Mouse (Mus musculus): Measurements from ENCODE around the gene Uts2. TPM values are rescaled to one million over a fixed set of nuclear protein-coding genes. Genes with fewer than 3 reads are reported as not detected.
A peak's percentile ranks its signal among the peaks of the same experiment; 100 is the strongest.

Gene Uts2
- polyA plus RNA-seq, 1 experiment: not detected

DNA sequence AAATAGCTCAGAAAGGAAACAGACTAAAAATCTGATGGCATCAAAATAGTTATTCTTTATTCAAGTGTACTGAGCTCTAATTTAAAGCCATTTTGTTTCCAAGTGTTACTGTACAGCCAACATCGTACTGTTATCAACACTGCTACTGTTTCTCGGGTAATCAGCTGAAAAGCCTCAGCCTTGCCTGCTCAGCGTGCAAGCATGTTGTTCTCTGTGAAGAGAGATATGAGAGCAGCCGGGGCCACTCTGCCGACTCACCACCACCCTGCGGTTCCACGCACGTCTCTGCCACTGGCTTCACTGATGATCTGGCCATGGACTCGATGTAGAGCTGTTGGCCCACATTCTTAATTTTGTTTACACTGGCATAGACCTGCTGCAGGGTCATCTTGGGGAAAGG is 27.3 kb downstream of the Uts2 start:
- no peak for DNase-seq (ENCODE audit: low read depth)

DNA sequence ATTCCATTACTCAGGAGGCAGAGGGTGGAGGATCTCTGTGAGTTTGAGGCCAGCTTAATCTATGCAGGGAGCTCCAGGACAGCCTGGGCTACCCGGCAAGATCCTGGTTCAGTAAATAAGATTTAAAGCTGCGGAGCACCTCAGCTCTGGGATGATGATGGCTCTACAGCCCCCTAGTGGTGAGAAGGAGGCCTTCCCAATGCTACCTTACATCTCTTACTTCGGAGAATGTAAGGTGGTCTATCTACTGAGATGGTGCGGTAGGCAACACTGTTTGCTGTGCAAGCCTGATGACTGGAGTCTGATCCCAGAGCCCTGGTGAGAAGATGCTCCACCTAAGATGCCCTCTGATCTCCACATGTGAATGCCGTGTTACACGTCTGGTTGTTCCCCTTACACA is 30.1 kb downstream of the Uts2 start:
- DNase-seq (ENCODE audit: low read depth): peak; percentile 68
- TF ChIP-seq POLR2A (IDR thresholded peaks at IDR 0.05; ENCODE audit: borderline replicate concordance, extremely low read depth, insufficient read depth, insufficient read length, poor library complexity, severe bottlenecking) (no peak), CTCF (IDR thresholded peaks at IDR 0.05; ENCODE audit: borderline replicate concordance, extremely low read depth, insufficient read depth, insufficient read length) (peak; percentile 85; the same call in 1 of the 2 replicates)

More for the DNA sequence above, 27.3 kb downstream of the Uts2 start:
- TF ChIP-seq POLR2A (IDR thresholded peaks at IDR 0.05; ENCODE audit: borderline replicate concordance, extremely low read depth, insufficient read depth, insufficient read length, poor library complexity, severe bottlenecking) (no peak), CTCF (IDR thresholded peaks at IDR 0.05; ENCODE audit: borderline replicate concordance, extremely low read depth, insufficient read depth, insufficient read length) (no peak)

DNA sequence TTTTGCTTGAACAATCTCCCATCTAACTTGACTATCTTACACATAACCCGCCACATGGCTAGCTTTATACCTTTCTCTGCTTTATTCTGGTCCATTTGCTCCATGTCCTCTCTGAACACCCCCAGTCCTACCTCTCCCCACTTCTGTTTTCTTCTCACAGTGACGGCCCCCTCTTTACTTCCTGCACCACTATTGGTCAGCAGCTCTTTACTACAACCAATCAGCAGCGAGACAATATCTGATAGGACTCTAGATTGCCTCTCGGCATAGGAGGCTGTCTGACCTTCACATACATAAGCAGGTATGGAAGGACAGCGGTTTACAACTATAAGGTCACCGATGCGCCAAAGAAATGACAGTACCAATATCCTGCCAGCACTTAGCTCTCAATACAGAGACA is 39.6 kb downstream of the Uts2 start:
- DNase-seq (ENCODE audit: low read depth): no peak
- TF ChIP-seq CTCF (IDR thresholded peaks at IDR 0.05; ENCODE audit: borderline replicate concordance, extremely low read depth, insufficient read depth, insufficient read length) (no peak), POLR2A (IDR thresholded peaks at IDR 0.05; ENCODE audit: borderline replicate concordance, extremely low read depth, insufficient read depth, insufficient read length, poor library complexity, severe bottlenecking) (no peak)

DNA sequence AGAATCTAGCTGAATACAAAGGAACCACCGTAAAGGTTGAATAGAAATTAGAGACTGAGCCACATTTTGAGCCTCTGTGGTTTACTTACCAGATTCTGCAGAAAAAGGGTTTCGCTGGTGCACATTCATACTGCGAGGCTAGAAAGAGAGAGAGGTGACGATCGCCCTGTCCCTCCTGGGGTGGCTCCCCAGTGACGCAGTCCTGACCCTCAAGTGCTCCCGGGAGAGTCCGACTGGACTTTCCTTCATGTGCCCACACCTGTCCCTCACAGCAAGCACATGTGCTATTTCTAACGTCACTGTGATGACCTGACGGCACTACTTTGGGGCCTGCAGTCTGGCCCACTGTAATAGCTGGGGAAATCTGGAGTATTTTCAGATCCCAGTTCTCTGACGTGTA is 40.9 kb downstream of the Uts2 start:
- no peak for TF ChIP-seq POLR2A (IDR thresholded peaks at IDR 0.05; ENCODE audit: borderline replicate concordance, extremely low read depth, insufficient read depth, insufficient read length, poor library complexity, severe bottlenecking)
- no peak for TF ChIP-seq CTCF (IDR thresholded peaks at IDR 0.05; ENCODE audit: borderline replicate concordance, extremely low read depth, insufficient read depth, insufficient read length)
- DNase-seq (ENCODE audit: low read depth): no peak

DNA sequence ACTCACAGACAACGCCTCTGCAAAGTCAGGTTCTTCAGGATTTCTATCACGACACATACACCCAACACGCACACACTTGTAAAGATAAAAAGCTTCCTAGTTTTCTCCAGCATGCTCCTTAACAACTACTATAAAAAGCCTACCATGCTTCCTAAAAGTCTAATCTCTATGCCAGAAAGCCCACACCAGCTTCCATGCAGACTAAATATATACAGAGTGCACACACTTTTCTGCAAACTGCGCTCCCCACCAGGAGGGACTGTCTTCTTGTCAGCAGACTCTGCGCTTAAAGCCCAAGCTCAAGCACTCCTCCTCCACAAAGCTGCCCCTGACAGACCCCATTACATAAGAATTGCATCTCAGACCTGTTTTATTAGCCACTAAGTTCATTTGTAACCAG is 44.6 kb downstream of the Uts2 start:
- no peak for TF ChIP-seq POLR2A (IDR thresholded peaks at IDR 0.05; ENCODE audit: borderline replicate concordance, extremely low read depth, insufficient read depth, insufficient read length, poor library complexity, severe bottlenecking)
- TF ChIP-seq CTCF (IDR thresholded peaks at IDR 0.05; ENCODE audit: borderline replicate concordance, extremely low read depth, insufficient read depth, insufficient read length): no peak
- no peak for DNase-seq (ENCODE audit: low read depth)

DNA sequence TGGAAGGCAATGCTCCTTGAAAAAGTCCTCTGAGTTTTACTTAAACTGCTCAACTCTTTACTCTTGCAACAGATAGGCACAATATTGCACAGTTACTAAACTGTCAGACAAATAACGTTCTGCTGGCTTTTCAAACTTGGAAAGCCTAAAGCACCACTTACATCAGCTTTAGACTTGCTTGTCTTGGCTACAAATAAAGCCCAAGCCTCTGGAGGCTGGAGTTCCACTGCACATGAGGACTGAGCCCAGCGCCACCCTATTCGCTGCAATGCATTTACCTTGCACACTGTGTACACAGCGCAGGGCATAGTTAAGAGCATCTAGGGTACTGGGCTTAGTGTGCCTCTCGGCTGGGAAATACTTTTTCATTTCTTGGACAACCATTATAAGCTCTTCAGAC is 46.4 kb downstream of the Uts2 start:
- TF ChIP-seq POLR2A (IDR thresholded peaks at IDR 0.05; ENCODE audit: borderline replicate concordance, extremely low read depth, insufficient read depth, insufficient read length, poor library complexity, severe bottlenecking) (no peak), CTCF (IDR thresholded peaks at IDR 0.05; ENCODE audit: borderline replicate concordance, extremely low read depth, insufficient read depth, insufficient read length) (no peak)

DNA sequence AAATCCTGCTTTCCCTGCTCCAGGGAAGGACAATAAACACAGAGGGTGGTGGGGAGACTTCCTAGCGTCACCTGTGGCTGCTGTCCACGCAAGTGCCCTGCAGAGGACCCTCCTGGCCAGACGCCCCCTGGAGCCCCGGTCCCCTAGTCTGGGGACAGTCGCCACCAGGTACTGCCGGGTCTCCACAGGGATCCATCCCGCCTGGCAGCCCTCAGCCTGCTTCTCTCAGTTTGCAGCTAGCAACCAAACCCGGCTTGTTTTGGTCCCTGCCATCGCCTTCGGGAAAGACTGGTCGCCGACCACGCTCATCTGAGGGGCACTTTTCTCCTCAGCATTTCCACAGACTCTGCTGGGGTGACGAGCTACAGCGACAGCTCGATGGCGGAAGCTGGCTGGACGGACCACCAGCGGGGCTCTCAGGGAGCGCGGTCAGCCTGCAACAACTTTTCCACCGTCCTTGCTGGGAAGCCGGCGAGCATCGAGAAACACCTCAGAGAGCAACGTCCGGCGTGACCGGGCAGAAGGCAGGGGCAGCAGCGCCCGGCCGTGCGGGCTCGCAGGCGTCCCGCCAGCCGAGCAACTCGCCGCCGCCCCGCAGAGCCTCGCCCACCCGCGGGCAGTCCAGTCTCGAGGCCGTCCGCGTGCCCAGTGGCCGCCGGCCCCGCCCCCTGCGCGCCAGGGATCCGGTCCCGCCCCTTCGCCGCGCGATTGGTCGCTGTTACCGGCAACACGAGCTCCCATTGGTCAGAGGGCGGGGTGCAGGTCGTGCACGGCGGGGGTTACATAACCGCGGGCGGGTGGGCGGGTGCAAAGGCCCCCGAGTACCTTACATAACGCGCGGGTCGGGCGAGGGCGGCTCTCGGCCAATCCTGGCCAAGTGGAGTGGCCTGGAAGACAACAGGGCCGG is 47.4 kb downstream of the Uts2 start, which contains the start of gene Per3:
Per3 (minus strand) TSS at position 629 of the 907 bp plus-strand sequence.
- TF ChIP-seq POLR2A (IDR thresholded peaks at IDR 0.05; ENCODE audit: borderline replicate concordance, extremely low read depth, insufficient read depth, insufficient read length, poor library complexity, severe bottlenecking): peak; percentile 73
- TF ChIP-seq CTCF (IDR thresholded peaks at IDR 0.05; ENCODE audit: borderline replicate concordance, extremely low read depth, insufficient read depth, insufficient read length): no peak

More for the DNA sequence above, 46.4 kb downstream of the Uts2 start:
- DNase-seq (ENCODE audit: low read depth): peak; percentile 5

DNA sequence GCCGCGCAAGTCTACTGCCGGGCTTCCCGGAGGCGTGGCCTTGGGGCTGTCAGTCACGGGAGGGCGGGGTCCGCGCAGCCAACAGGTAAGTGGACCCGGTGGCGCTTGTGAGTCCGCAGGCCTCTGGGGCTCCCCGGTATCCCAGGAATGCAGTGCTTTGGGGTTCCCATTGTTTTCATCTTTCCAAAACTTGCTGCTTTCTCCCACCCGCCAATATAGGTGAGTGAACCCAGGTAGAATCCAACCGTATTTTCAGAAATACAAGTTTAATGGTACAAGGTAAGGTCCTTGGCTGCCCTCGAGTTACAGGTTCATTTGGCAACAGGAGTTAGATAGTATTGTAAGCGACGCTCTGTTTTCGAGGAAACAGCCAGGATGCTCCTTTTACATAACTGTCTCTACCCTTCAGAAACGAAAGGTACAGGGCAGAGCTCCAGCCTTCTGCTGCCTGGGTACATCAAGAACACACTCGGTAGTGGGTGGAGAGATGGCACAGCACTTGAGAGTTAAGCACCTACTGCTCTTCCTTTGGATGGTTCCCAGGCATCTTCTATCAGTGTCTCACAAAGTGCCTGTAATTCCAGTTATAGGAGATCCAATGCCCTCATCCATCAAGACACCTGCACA is 48.2 kb downstream of the Uts2 start:
- no peak for TF ChIP-seq CTCF (IDR thresholded peaks at IDR 0.05; ENCODE audit: borderline replicate concordance, extremely low read depth, insufficient read depth, insufficient read length)
- no peak for TF ChIP-seq POLR2A (IDR thresholded peaks at IDR 0.05; ENCODE audit: borderline replicate concordance, extremely low read depth, insufficient read depth, insufficient read length, poor library complexity, severe bottlenecking)
- no peak for DNase-seq (ENCODE audit: low read depth)

More for the DNA sequence above, 47.4 kb downstream of the Uts2 start, which contains the start of gene Per3:
- peak; percentile 96 for DNase-seq (ENCODE audit: low read depth)

DNA sequence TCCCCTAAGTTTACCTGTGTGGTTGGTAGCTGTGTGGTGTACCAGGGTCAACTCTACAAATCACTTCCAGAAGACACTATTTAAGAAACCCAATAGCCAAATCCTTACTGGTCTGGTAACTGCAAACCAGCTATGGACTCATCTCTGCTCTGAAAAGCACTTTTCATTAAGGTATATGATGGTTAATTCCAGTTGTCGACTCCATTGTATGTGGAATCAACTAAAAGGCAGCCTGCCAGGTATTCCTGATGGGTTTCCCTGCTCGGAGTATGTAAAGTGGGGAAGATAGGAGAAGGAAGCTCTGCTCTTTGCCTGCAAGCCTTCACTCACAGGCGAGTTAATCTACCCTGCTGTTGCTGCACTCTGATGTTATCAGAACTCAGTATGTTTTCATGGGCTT is 49.6 kb downstream of the Uts2 start:
- no peak for DNase-seq (ENCODE audit: low read depth)
- TF ChIP-seq POLR2A (IDR thresholded peaks at IDR 0.05; ENCODE audit: borderline replicate concordance, extremely low read depth, insufficient read depth, insufficient read length, poor library complexity, severe bottlenecking) (no peak), CTCF (IDR thresholded peaks at IDR 0.05; ENCODE audit: borderline replicate concordance, extremely low read depth, insufficient read depth, insufficient read length) (no peak)

DNA sequence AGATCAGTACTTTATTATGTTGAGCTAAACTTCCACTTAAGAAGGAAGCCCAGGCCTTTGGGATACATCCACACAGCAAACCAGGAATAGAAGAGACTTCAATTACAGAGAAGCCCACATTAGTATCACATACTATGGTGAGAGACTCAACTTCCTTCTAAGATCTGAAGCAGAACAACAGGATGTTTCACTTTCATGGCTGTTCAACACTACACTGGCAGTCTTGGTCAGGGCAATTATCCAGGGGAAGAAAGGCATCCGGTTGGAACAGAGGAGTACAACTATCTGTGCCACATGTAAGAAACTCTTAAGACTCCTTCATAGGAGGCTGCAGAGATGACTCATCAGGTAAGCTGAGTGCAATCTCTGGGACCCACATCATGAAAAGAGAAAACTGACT is 54.3 kb downstream of the Uts2 start:
- no peak for DNase-seq (ENCODE audit: low read depth)
- TF ChIP-seq CTCF (IDR thresholded peaks at IDR 0.05; ENCODE audit: borderline replicate concordance, extremely low read depth, insufficient read depth, insufficient read length) (no peak), POLR2A (IDR thresholded peaks at IDR 0.05; ENCODE audit: borderline replicate concordance, extremely low read depth, insufficient read depth, insufficient read length, poor library complexity, severe bottlenecking) (no peak)

Other genes with a start within 250 kb of the Uts2 start
- gene Errfi1, start 143.2 kb upstream of the Uts2 start, polyA plus RNA-seq (2012; rRNA removed): 18.5 and 22.7 TPM in 2 replicates
- gene Park7, start 82.7 kb upstream of the Uts2 start, polyA plus RNA-seq (2012; rRNA removed): 268 and 286 TPM in 2 replicates
- 0.25 and 0.35 TPM in 2 replicates for gene Tnfrsf9, start 82.5 kb upstream of the Uts2 start, polyA plus RNA-seq (2012; rRNA removed)
- gene Per3, start 47.6 kb downstream of the Uts2 start, polyA plus RNA-seq (2012; rRNA removed): 4.1 and 4.2 TPM in 2 replicates
- 55.8 and 55.9 TPM in 2 replicates for gene Vamp3, start 60.9 kb downstream of the Uts2 start, polyA plus RNA-seq (2012; rRNA removed)
- not detected in 2 replicates for gene Gm13090, start 92.5 kb downstream of the Uts2 start, polyA plus RNA-seq (2012; rRNA removed)

All from brain, embryonic 14.5 days (tissue).